Mouse (Mus musculus) adrenal gland, postnatal 14 days (tissue): Measurements from ENCODE around the gene Zfp503. TPM values are rescaled to one million over a fixed set of nuclear protein-coding genes. Genes with fewer than 3 reads are reported as not detected.
A peak's percentile ranks its signal among the peaks of the same experiment; 100 is the strongest.

Experiments
- DNase-seq: peaks from one replicate; pipeline ENCODE4 v3.0.0; 2021; ENCODE audit warnings: mixed read lengths
- microRNA-seq, 2 experiments: library from miRNA; unstranded; fragments of <30 nt; microRNA quantifications; one replicate each; pipeline ENCODE4 v1.2.0; 2021
- total RNA-seq: library from RNA; stranded (reverse); gene quantifications from 2 replicates; pipeline ENCODE4 v1.2.3, GENCODE M21; 2021

The Zfp503 gene
- total RNA-seq, 1 experiment from 2014 or later, result 22.3 TPM

- peak; percentile 91 for DNase-seq
Measured at GRCm38 (mm10) chr14:21968978-21969377, 20.4 kb downstream of the Zfp503 start.

DNA sequence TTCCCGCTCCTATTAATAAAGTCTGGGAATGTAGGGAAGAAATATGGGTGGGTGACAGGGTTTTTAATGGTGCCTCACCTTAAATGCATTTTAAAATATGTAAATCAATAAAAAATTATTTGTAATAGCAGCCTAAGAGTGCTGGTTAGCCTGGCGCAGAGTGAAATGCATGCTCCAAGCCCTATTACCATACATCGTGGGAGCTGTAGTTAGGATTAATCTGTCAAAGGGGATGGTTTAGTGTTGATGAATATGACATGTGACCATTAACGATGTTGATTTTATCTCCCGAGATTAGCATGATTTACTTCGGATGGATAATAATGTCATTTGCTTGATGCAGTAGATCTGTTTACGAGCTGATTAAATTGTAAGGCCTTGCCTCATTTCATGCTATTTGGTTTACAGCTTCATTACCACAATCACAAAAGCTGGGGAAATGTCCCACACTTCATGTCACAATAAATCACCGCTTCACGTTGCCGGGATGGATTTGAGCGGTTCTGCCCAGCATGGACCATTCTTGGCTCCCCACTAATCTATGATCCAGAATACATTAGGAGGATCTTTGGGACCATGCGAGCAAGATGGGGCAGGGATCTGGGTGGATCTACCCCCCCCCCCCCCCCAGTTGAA, 21.9 kb downstream of the Zfp503 start:
- DNase-seq, result no peak

GRCm38 (mm10) chr14:21966276-21966675, 23.1 kb downstream of the Zfp503 start:
- no peak for DNase-seq

- no peak for DNase-seq
Measured at GRCm38 (mm10) chr14:21962381-21963050, 26.9 kb downstream of the Zfp503 start.

DNA sequence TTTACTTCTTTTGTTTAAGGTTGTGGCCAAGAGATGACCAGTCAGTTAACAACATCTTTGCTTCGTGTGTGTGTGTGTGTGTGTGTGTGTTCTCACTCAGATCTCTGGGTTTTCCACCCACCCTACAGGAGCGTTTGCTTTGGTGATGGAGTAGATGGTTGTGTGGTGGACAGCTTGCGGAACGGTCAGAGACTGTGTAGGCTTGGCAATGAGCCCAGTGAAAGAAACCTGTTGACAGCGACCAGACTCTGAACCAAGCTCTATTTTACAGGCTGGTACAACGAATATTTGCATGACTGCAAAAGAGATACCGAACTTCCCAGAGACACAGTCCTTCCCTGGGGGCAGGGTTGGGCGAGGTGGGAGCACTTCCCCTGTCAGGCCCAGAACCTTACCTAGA, 30.2 kb downstream of the Zfp503 start:
- DNase-seq, result no peak

GRCm38 (mm10) chr14:21958643-21959042, 30.8 kb downstream of the Zfp503 start:
- no peak for DNase-seq

- DNase-seq, result no peak
Measured at GRCm38 (mm10) chr14:21952541-21952940, 36.9 kb downstream of the Zfp503 start.

GRCm38 (mm10) chr14:21951896-21952523, 37.4 kb downstream of the Zfp503 start:
- DNase-seq, result no peak

GRCm38 (mm10) chr14:21944946-21945345, 44.5 kb downstream of the Zfp503 start:
- DNase-seq, result no peak

DNA sequence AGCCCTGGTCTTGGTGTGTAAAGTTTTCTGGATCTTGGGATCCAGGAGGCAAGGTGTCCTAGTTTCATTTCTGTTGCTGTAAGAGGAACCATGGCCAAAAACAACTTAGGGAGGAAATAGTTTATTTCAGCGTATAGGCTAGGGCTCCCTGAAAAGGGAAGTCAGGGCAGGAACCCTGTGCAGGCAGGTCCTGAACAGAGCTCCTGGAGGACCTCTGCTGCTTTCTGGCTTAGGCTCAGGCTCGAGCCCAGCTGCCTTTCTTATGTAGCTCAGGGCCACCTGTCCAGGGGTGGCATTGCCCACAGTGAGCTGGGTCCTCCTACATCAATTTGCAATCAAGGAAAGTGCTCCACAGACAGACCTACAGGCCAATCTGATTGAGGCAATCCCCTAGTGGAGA, 47.8 kb downstream of the Zfp503 start:
- no peak for DNase-seq

GRCm38 (mm10) chr14:21937116-21937515, 52.3 kb downstream of the Zfp503 start:
- DNase-seq, result no peak

- no peak for DNase-seq
Measured at GRCm38 (mm10) chr14:21936102-21936630, 53.2 kb downstream of the Zfp503 start.

Small RNAs within 50 kb of the gene (microRNA-seq; reads per million reads assigned to microRNA genes)
- 0 reads per million in 2 experiments for gene Gm27532

Other genes starting within 250 kb of the Zfp503 start
- gene Samd8, start 239.1 kb downstream of the Zfp503 start, total RNA-seq, result 36.1 and 36.9 TPM in 2 replicates
- not detected in 2 replicates for gene Dusp13, start 238.4 kb downstream of the Zfp503 start, total RNA-seq
- 239 and 261 TPM in 2 replicates for gene Vdac2, start 164.4 kb downstream of the Zfp503 start, total RNA-seq
- 36.2 and 38.0 TPM in 2 replicates for gene Comtd1, start 140.6 kb downstream of the Zfp503 start, total RNA-seq
- 3.8 and 4.2 TPM in 2 replicates for gene Lrmda, start 30.1 kb upstream of the Zfp503 start, total RNA-seq